Mouse (Mus musculus) midbrain, embryonic 11.5 days (tissue): ENCODE results near the gene Prkn. TPM values are rescaled to one million over a fixed set of nuclear protein-coding genes. Genes with fewer than 3 reads are reported as not detected.

Experiments
- ATAC-seq: fragments of 200-750 bp; cut with Nextera tagmentation; 2 replicates; pipeline ENCODE4 v1.8.0; 2017; ENCODE audit warnings: moderate TSS enrichment, moderate library complexity; ENCODE audit not compliant: low FRiP score
- DNase-seq: peaks from one replicate; pipeline ENCODE4 v3.0.0; 2015; ENCODE audit warnings: low spot score; ENCODE audit errors: missing footprints
- H3K27ac ChIP-seq: fragments of 300-500 bp; sonication (generic); 2 replicates; pipeline ENCODE4 v1.5.1; 2014; ENCODE audit warnings: low read depth, low read length
- H3K27me3 ChIP-seq: fragments of 300-500 bp; sonication (generic); 2 replicates; pipeline ENCODE4 v1.6.1; 2014; ENCODE audit warnings: mild to moderate bottlenecking, low read length, moderate library complexity, mixed read lengths; ENCODE audit not compliant: control insufficient read depth, insufficient read depth
- H3K36me3 ChIP-seq: fragments of 300-500 bp; sonication (generic); 2 replicates; pipeline ENCODE4 v1.6.1; 2014; ENCODE audit warnings: mild to moderate bottlenecking, low read length, moderate library complexity, mixed read lengths; ENCODE audit not compliant: control insufficient read depth, insufficient read depth
- H3K4me1 ChIP-seq: fragments of 300-500 bp; sonication (generic); 2 replicates; pipeline ENCODE4 v1.6.1; 2014; ENCODE audit warnings: low read length; ENCODE audit not compliant: control insufficient read depth, insufficient read depth
- H3K4me2 ChIP-seq: fragments of 300-500 bp; sonication (generic); 2 replicates; pipeline ENCODE4 v1.6.1; 2014; ENCODE audit warnings: mild to moderate bottlenecking, moderate library complexity
- H3K4me3 ChIP-seq: fragments of 300-500 bp; sonication (generic); 2 replicates; pipeline ENCODE4 v1.5.1; 2014; ENCODE audit warnings: low read depth, low read length
- H3K9ac ChIP-seq: fragments of 300-500 bp; sonication (generic); 2 replicates; pipeline ENCODE4 v1.6.1; 2014; ENCODE audit warnings: low read length
- H3K9me3 ChIP-seq: fragments of 300-500 bp; sonication (generic); 2 replicates; pipeline ENCODE4 v1.6.1; 2016; ENCODE audit warnings: low read length; ENCODE audit not compliant: control insufficient read depth
- WGBS: fragments of 180-500 bp; shearing (Covaris S2); extraction: QIAGEN DNeasy Blood & Tissue Kit; methylation state at CpG from one replicate; pipeline ENCODE4 v1.1.7; 2014; 5-methylcytosine and 5-hydroxymethylcytosine counted together
- polyA plus RNA-seq: library from polyadenylated mRNA; unstranded; fragments of >200 nt; fragmentation: Nextera tagmentation; extraction: Ambion mirVana; gene quantifications from 2 replicates; pipeline ENCODE4 v1.2.1, GENCODE M21; 2014

The Prkn gene
- polyA plus RNA-seq, 1 experiment from 2014 or later: 0.82 TPM

- WGBS: 84% methylated on average over 13 of the region's 13 CpGs
- no peak for ATAC-seq
- H3K9me3 ChIP-seq: no peaks in the 10 kb centered on the region
- H3K27ac ChIP-seq: no peak overlapping the region
- H3K27me3 ChIP-seq: no peaks in the 10 kb centered on the region
- H3K9ac ChIP-seq: no peak overlapping the region
- H3K36me3 ChIP-seq: no peaks in the 10 kb centered on the region
- no peak for DNase-seq
- no peak overlapping the region for H3K4me3 ChIP-seq
- no peak overlapping the region for H3K4me2 ChIP-seq
- H3K4me1 ChIP-seq: no peaks in the 10 kb centered on the region
Observed at GRCm38 (mm10) chr17:11867334-11868095, 1027.3 kb downstream of the Prkn start.

DNA sequence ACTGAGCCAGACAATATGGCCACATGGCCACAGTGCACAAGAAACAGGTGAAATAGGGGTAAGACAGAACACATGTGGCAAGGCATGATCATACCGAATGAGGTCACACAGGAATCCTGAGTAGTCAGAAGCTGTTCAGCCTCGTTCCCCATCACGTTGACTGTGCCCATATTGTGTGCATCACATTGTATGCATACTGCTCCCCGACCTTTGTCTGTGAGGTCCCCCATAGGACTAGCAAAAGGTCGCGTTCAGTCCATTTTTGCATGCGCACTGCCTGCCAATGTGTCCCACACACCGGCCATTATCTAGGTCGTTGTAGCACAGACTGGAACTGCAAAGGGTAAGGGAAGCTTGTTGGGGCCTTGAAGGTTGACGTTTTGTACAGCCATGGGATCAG is 1030.4 kb downstream of the Prkn start:
- H3K4me2 ChIP-seq: no peak overlapping the region
- ATAC-seq (no peak), DNase-seq (no peak)
- no peaks in the 10 kb centered on the region for H3K9me3 ChIP-seq
- no peaks in the 10 kb centered on the region for H3K36me3 ChIP-seq
- H3K9ac ChIP-seq: no peak overlapping the region
- H3K27me3 ChIP-seq: no peaks in the 10 kb centered on the region
- no peak overlapping the region for H3K27ac ChIP-seq
- H3K4me3 ChIP-seq: no peak overlapping the region
- H3K4me1 ChIP-seq: no peaks in the 10 kb centered on the region
- WGBS: 91% methylated on average over 10 of the region's 10 CpGs

- Histone ChIP-seq H3K4me3 (no peak overlapping the region), H3K27me3 (no peaks in the 10 kb centered on the region), H3K4me2 (no peak overlapping the region), H3K4me1 (no peaks in the 10 kb centered on the region), H3K9me3 (no peaks in the 10 kb centered on the region), H3K36me3 (no peaks in the 10 kb centered on the region), H3K9ac (no peak overlapping the region), H3K27ac (no peak overlapping the region)
- DNase-seq: no peak
- no peak for ATAC-seq
- WGBS: 89% methylated on average over 2 of the region's 2 CpGs
Observed at GRCm38 (mm10) chr17:11876240-11876639, 1036.1 kb downstream of the Prkn start.

- H3K4me1 ChIP-seq: no peaks in the 10 kb centered on the region
- H3K36me3 ChIP-seq: no peaks in the 10 kb centered on the region
- H3K4me3 ChIP-seq: no peak overlapping the region
- DNase-seq (no peak), ATAC-seq (no peak)
- no peaks in the 10 kb centered on the region for H3K27me3 ChIP-seq
- 93% methylated on average over 5 of the region's 5 CpGs for WGBS
- no peak overlapping the region for H3K9ac ChIP-seq
- H3K4me2 ChIP-seq: no peak overlapping the region
- H3K9me3 ChIP-seq: no peaks in the 10 kb centered on the region
- no peak overlapping the region for H3K27ac ChIP-seq
Observed at GRCm38 (mm10) chr17:11881110-11881820, 1041.1 kb downstream of the Prkn start.

- no peaks in the 10 kb centered on the region for H3K4me1 ChIP-seq
- no peaks in the 10 kb centered on the region for H3K9me3 ChIP-seq
- H3K36me3 ChIP-seq: no peaks in the 10 kb centered on the region
- H3K27ac ChIP-seq: no peak overlapping the region
- ATAC-seq: no peak
- H3K4me3 ChIP-seq: no peak overlapping the region
- no peaks in the 10 kb centered on the region for H3K27me3 ChIP-seq
- H3K4me2 ChIP-seq: no peak overlapping the region
- H3K9ac ChIP-seq: no peak overlapping the region
- WGBS: 88% methylated on average over 6 of the region's 6 CpGs
- no peak for DNase-seq
Observed at GRCm38 (mm10) chr17:11885601-11886000, 1045.4 kb downstream of the Prkn start.

DNA sequence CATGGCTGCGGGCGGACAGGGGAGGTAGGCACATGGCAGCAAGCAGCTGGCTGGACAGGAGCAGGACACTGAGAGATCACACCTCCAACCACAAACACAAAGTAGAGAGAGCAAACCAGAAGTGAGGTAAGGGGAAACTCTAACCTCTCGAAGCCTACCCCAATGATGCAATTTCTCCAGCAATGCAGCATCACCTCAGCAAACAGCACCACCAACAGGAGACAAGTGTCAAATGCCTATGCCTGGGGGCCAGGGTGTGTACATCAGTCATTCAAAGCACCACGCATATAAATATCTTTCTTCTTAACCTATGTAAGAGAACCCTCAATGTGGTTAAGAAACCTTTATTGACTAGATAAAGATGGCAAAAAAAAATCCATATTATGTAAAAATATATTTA is 1046.8 kb downstream of the Prkn start:
- no peaks in the 10 kb centered on the region for H3K27me3 ChIP-seq
- no peaks in the 10 kb centered on the region for H3K36me3 ChIP-seq
- H3K9me3 ChIP-seq: no peaks in the 10 kb centered on the region
- H3K4me2 ChIP-seq: no peak overlapping the region
- H3K4me3 ChIP-seq: no peak overlapping the region
- ATAC-seq: no peak
- no peak overlapping the region for H3K9ac ChIP-seq
- whole genome bisulfite sequencing: 85% methylated on average over 4 of the region's 4 CpGs
- no peaks in the 10 kb centered on the region for H3K4me1 ChIP-seq
- H3K27ac ChIP-seq: no peak overlapping the region
- no peak for DNase-seq

DNA sequence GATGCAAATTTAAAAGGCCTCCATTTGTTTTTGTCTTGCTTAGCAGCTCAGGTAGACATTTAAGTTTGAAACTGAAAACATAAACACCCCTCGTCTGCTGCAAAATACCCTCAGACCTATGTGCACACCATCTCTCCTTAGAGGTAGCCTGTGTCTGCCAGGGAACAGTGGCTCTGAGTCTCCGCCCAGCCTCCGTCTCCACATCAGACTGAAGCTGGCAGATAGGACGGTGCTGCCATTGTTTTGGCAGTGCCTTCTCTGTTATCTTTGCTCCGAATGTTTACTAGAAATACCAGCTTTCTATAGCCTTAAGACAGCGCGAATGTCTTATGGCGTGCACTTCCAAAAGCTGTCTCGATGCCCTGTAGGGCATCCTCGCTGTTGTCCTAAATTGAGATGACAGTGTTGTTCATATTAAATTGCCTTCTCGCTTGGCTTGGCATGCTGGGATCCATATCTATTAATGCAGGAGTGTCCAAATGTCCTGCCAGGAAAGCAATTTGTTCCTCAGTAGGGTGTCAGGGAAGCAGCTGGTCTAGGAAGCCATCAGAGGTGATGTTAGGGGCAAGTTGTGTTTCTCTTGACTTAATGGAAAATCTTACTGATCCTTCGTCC is 1047.5 kb downstream of the Prkn start:
- no peaks in the 10 kb centered on the region for H3K4me1 ChIP-seq
- ATAC-seq (no peak), DNase-seq (no peak)
- H3K36me3 ChIP-seq: no peaks in the 10 kb centered on the region
- H3K4me3 ChIP-seq: no peak overlapping the region
- no peak overlapping the region for H3K9ac ChIP-seq
- H3K27me3 ChIP-seq: no peaks in the 10 kb centered on the region
- H3K9me3 ChIP-seq: no peaks in the 10 kb centered on the region
- H3K4me2 ChIP-seq: no peak overlapping the region
- 75% methylated on average over 12 of the region's 12 CpGs for WGBS
- no peak overlapping the region for H3K27ac ChIP-seq

DNA sequence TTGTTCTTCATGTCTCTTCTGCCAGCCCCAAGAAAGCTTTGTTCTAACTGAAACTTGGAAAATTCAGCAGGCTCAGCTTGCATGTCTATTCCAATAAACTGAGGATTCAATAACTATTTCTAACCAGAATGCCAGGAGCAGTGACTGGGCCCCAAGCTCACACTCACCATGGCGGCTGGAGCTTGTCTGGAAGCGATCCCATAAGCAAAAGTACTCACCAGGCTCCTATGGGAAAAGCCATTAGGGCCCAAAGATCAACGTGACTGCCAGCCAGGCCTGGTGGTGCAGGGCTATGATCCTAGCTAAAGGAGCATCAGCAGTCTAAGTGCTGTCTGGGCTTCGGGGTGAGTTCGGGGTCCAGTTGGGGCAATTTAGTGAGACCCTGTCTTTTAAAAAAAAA is 1048.6 kb downstream of the Prkn start:
- Histone ChIP-seq H3K9me3 (no peaks in the 10 kb centered on the region), H3K27me3 (no peaks in the 10 kb centered on the region), H3K4me1 (no peaks in the 10 kb centered on the region), H3K4me3 (no peak overlapping the region), H3K4me2 (no peak overlapping the region), H3K9ac (no peak overlapping the region), H3K27ac (no peak overlapping the region), H3K36me3 (no peaks in the 10 kb centered on the region)
- 87% methylated on average over 5 of the region's 5 CpGs for WGBS
- ATAC-seq (no peak), DNase-seq (no peak)

- Histone ChIP-seq H3K36me3 (no peaks in the 10 kb centered on the region), H3K9ac (no peak overlapping the region), H3K4me3 (no peak overlapping the region), H3K4me2 (no peak overlapping the region), H3K27ac (no peak overlapping the region), H3K4me1 (no peaks in the 10 kb centered on the region), H3K9me3 (no peaks in the 10 kb centered on the region), H3K27me3 (no peaks in the 10 kb centered on the region)
- WGBS: 91% methylated on average over 7 of the region's 7 CpGs
- DNase-seq (no peak), ATAC-seq (no peak)
Observed at GRCm38 (mm10) chr17:11900300-11900699, 1060.1 kb downstream of the Prkn start.
